Mouse (Mus musculus) liver, adult 2 months (tissue): ENCODE data around the gene Hivep2. TPM values are rescaled to one million over a fixed set of nuclear protein-coding genes. Genes with fewer than 3 reads are reported as not detected.

Experiments used
- DNase-seq: peaks from one replicate; pipeline ENCODE4 v3.0.0-alpha.2; 2011; ENCODE audit warnings: low read depth, low spot score; ENCODE audit errors: extremely low read depth
- H3K27ac ChIP-seq: fragments of 200-500 bp; replicated peaks from 2 replicates; pipeline ENCODE4 v1.5.1; 2012; ENCODE audit warnings: low read depth, mild to moderate bottlenecking, control low read depth, inconsistent platforms, low read length; ENCODE audit not compliant: insufficient read depth
- H3K27me3 ChIP-seq: fragments of 200-500 bp; 2 replicates; pipeline ENCODE4 v1.6.1; 2012; ENCODE audit warnings: mild to moderate bottlenecking, moderate library complexity, low read length, inconsistent platforms; ENCODE audit not compliant: control insufficient read depth, insufficient read depth
- H3K36me3 ChIP-seq: fragments of 200-500 bp; 2 replicates; pipeline ENCODE4 v1.6.1; 2012; ENCODE audit warnings: low read length, inconsistent platforms; ENCODE audit not compliant: control insufficient read depth, insufficient read depth
- H3K4me1 ChIP-seq: fragments of 200-500 bp; 2 replicates; pipeline ENCODE4 v1.6.1; 2011; ENCODE audit warnings: low read length; ENCODE audit not compliant: control insufficient read depth, insufficient read depth
- H3K4me3 ChIP-seq: fragments of 200-500 bp; 2 replicates; pipeline ENCODE4 v1.5.1; 2011; ENCODE audit warnings: low read depth, mild to moderate bottlenecking, control low read depth, low read length, moderate library complexity; ENCODE audit not compliant: insufficient read depth
- H3K79me2 ChIP-seq: fragments of 200-500 bp; 2 replicates; pipeline ENCODE4 v1.6.1; 2012; ENCODE audit warnings: inconsistent platforms, mild to moderate bottlenecking, low read length, moderate library complexity; ENCODE audit not compliant: control insufficient read depth, insufficient read depth
- H3K9ac ChIP-seq: fragments of 200-500 bp; 2 replicates; pipeline ENCODE4 v1.6.1; 2012; ENCODE audit warnings: low read depth, mild to moderate bottlenecking, control low read depth, inconsistent platforms, low read length
- CTCF ChIP-seq: fragments of 200-500 bp; IDR thresholded peaks from 2 replicates; pipeline ENCODE4 v1.5.1; 2011; ENCODE audit warnings: low read depth, low read length, control low read depth
- POLR2A ChIP-seq: fragments of 200-500 bp; IDR thresholded peaks from 2 replicates; pipeline ENCODE4 v1.6.1; 2011; ENCODE audit warnings: low read length, control low read depth; ENCODE audit not compliant: insufficient read depth; ENCODE audit errors: extremely low read depth
- WGBS: fragments of 180-500 bp; shearing (Covaris S2); methylation state at CpG from one replicate; pipeline ENCODE4 v1.1.7; 2018; 5-methylcytosine and 5-hydroxymethylcytosine counted together
- polyA plus RNA-seq: library from polyadenylated mRNA; depleted of rRNA; stranded (reverse); fragments of >200 nt; gene quantifications from 2 replicates; pipeline ENCODE4 v1.2.3, GENCODE M21; 2012
- total RNA-seq: library from RNA; depleted of rRNA; stranded (reverse); fragments of >200 nt; gene quantifications from 2 replicates; pipeline ENCODE4 v1.2.3, GENCODE M21; 2014

Hivep2 gene
- total and polyA plus RNA-seq, 2 experiments = 1.5 to 6.4 TPM

- no peaks in the 10 kb centered on the region for H3K4me1 ChIP-seq
- TF ChIP-seq POLR2A (no peak), CTCF (no peak)
- H3K9ac ChIP-seq = no peak overlapping the region
- 77% methylated on average over 7 of the region's 7 CpGs for WGBS
- H3K79me2 ChIP-seq = no peaks in the 10 kb centered on the region
- DNase-seq = no peak
- H3K36me3 ChIP-seq = no peaks in the 10 kb centered on the region
- no peak overlapping the region for H3K27ac ChIP-seq
- H3K4me3 ChIP-seq = no peak overlapping the region
- no peaks in the 10 kb centered on the region for H3K27me3 ChIP-seq
Measured at GRCm38 (mm10) chr10:14164829-14165228, 199.0 kb downstream of the Hivep2 start.

GRCm38 (mm10) chr10:14168197-14168844 lies 202.4 kb downstream of the Hivep2 start:
- H3K79me2 ChIP-seq = no peaks in the 10 kb centered on the region
- H3K36me3 ChIP-seq = no peaks in the 10 kb centered on the region
- WGBS = 59% methylated on average over 6 of the region's 6 CpGs
- H3K4me3 ChIP-seq = no peak overlapping the region
- no peaks in the 10 kb centered on the region for H3K27me3 ChIP-seq
- no peaks in the 10 kb centered on the region for H3K4me1 ChIP-seq
- no peak overlapping the region for H3K27ac ChIP-seq
- TF ChIP-seq POLR2A (no peak), CTCF (no peak)
- no peak overlapping the region for H3K9ac ChIP-seq
- no peak for DNase-seq

GRCm38 (mm10) chr10:14168869-14169566 lies 203.1 kb downstream of the Hivep2 start:
- no peaks in the 10 kb centered on the region for H3K79me2 ChIP-seq
- H3K27ac ChIP-seq = no peak overlapping the region
- H3K4me3 ChIP-seq = no peak overlapping the region
- H3K36me3 ChIP-seq = no peaks in the 10 kb centered on the region
- no peaks in the 10 kb centered on the region for H3K27me3 ChIP-seq
- no peaks in the 10 kb centered on the region for H3K4me1 ChIP-seq
- WGBS = 61% methylated on average over 5 of the region's 5 CpGs
- no peak overlapping the region for H3K9ac ChIP-seq
- TF ChIP-seq CTCF (no peak), POLR2A (no peak)
- DNase-seq = peak; percentile 15

- Histone ChIP-seq H3K36me3 (no peaks in the 10 kb centered on the region), H3K4me1 (no peaks in the 10 kb centered on the region), H3K27ac (no peak overlapping the region), H3K9ac (no peak overlapping the region), H3K4me3 (no peak overlapping the region), H3K27me3 (no peaks in the 10 kb centered on the region), H3K79me2 (no peaks in the 10 kb centered on the region)
- 61% methylated on average over 4 of the region's 4 CpGs for WGBS
- peak; percentile 22 for DNase-seq
- TF ChIP-seq CTCF (no peak), POLR2A (no peak)
Measured at GRCm38 (mm10) chr10:14174124-14174523, 208.2 kb downstream of the Hivep2 start.

- Histone ChIP-seq H3K4me1 (no peaks in the 10 kb centered on the region), H3K4me3 (no peak overlapping the region), H3K79me2 (no peaks in the 10 kb centered on the region), H3K27me3 (no peaks in the 10 kb centered on the region), H3K27ac (no peak overlapping the region), H3K36me3 (no peaks in the 10 kb centered on the region), H3K9ac (no peak overlapping the region)
- no peak for DNase-seq
- WGBS = 85% methylated on average over 19 of the region's 19 CpGs
- no peak for TF ChIP-seq CTCF
- no peak for TF ChIP-seq POLR2A
Measured at GRCm38 (mm10) chr10:14179424-14180339, 213.8 kb downstream of the Hivep2 start.
